Mouse (Mus musculus): ENCODE measurements around the gene Tmod2.

The Tmod2 gene

GRCm38 (mm10) chr9:75600166-75600934 lies 10.8 kb downstream of the Tmod2 start:
- DNase-seq (ENCODE audit: low read depth): no peak

GRCm38 (mm10) chr9:75599191-75599841 lies 11.8 kb downstream of the Tmod2 start:
- no peak for DNase-seq (ENCODE audit: low read depth)

GRCm38 (mm10) chr9:75597596-75597995 lies 13.5 kb downstream of the Tmod2 start:
- DNase-seq (ENCODE audit: low read depth): no peak

GRCm38 (mm10) chr9:75597036-75597435 lies 14.1 kb downstream of the Tmod2 start:
- DNase-seq (ENCODE audit: low read depth): no peak

- DNase-seq (ENCODE audit: low read depth): peak; percentile 27
These were observed 17.6 kb downstream of the Tmod2 start for GRCm38 (mm10) chr9:75593481-75593880.

- no peak for DNase-seq (ENCODE audit: low read depth)
These were observed 21.0 kb downstream of the Tmod2 start for GRCm38 (mm10) chr9:75589850-75590790.

DNA sequence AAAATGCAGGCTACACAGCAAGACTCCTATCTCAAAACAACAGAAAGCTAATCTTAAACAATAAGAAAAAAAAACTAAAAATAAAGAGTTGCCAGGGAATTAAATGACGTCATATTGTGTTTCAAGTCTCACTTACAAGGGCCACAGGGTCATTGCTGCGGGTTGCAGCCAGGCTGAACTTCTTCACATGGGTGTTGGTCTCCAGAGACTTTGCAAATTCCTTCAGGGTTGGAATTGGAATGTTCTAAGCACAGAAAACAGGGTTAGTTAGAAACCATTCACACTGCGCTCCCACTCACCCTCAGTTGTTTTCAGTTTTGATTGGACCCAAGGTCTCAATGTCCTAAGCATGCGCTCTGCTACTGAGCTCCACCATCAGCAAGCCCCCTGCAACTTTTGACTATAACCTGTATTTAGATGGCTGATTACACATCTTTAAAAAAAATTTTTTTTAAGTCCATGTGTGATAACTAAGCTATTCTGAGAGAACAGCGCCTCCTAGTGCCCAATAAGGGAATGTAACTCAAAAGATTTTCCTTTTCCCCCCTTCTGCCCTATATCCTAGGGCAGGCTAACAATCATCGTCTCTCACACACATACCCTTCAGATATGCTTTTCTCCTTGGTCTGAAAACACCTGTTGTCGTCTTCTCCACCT lies 29.3 kb downstream of the Tmod2 start:
- peak; percentile 70 for DNase-seq (ENCODE audit: low read depth)

- no peak for DNase-seq (ENCODE audit: low read depth)
These were observed 31.8 kb downstream of the Tmod2 start for GRCm38 (mm10) chr9:75579321-75579720.

GRCm38 (mm10) chr9:75571036-75571942 lies 39.8 kb downstream of the Tmod2 start:
- no peak for DNase-seq (ENCODE audit: low read depth)

DNA sequence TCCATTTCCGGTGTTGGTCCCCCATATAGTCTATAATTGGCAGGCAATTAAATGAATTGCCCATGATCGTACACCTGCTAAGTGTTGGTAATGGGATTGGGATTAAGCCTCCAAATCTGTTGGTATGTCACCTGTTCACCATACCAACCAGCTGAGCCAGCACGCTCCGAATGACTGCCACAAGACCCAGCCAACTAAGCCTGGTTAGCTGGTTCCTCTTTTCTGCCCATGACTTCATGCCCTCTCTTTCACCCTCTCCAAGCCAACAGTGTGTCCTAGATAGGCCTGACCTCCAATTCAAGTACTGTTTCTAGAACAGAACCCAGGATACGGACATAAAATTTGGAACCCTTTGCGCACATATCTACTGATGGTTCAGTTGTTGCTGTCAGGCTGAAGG lies 42.7 kb downstream of the Tmod2 start:
- no peak for DNase-seq (ENCODE audit: low read depth)

- DNase-seq (ENCODE audit: low read depth): no peak
These were observed 46.2 kb downstream of the Tmod2 start for GRCm38 (mm10) chr9:75564892-75565291.

DNA sequence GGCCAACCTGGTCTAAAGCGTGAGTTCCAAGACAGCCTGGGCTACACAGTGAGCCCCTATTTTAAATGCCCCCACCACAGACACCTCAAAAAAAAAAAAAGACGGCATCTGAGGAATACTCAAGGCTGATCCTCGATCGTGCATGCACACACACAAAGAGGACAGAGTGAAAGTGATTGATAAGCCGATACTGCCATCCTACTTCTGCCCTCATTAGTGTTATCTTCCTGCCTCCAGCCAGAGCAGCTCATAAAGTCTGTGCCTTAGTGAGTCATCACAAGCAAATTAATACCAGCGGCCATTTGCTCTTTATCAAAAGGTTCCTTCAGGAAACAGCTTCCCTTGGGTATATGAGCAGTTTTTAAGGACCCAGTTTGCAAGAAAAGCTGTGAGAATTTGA lies 47.5 kb downstream of the Tmod2 start:
- DNase-seq (ENCODE audit: low read depth): no peak

- DNase-seq (ENCODE audit: low read depth): no peak
These were observed 47.9 kb downstream of the Tmod2 start for GRCm38 (mm10) chr9:75563176-75563575.

- no peak for DNase-seq (ENCODE audit: low read depth)
These were observed 50.0 kb downstream of the Tmod2 start for GRCm38 (mm10) chr9:75561040-75561669.

DNA sequence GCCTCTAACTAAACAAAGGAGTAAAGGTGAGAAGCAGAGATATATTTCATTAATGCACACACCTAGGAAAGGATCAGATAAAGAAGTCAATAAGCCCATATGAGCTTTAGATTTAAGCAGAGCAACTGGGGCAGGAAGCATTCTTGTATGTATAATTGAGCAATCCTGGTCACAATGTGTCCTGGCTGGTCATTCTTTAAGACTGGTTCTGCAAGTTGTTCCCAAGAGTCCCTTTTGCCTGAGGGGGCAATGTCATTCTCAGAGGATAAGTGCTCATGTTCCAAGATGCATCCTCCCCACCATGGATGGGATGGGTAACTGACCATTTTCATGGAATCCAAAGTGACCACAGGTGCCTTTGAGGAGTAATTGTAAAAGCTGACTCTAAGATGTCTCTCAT lies 50.8 kb downstream of the Tmod2 start:
- no peak for DNase-seq (ENCODE audit: low read depth)

DNA sequence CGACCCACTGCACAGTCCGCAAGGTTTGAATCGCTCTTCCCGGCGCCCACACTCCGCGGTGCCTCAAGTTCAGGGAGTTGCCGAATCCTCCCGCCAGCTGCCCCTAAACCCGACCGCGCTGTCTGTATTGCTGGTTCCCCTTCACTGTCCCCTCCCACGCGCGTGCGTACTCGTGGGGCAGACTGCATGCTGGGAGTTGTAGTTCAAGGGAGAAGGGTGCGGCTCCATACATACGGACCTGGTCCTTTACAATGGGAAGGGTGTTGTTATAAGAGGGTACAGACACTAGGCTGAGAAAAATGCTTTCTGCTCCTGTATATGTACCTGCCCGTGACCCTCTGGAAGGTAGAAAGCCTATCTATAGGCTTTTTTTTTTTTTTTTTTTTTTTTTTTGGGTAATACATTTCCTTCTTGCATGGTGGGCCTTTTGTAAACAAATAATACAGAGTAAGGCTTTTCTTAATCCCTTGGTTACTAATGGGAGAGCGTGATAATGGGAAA lies 51.6 kb downstream of the Tmod2 start, which contains the start of gene Tmod3:
Gene Tmod3 (minus strand): TSS at position 146 of the 501 bp plus-strand sequence.
- peak; percentile 95 for DNase-seq (ENCODE audit: low read depth)

DNA sequence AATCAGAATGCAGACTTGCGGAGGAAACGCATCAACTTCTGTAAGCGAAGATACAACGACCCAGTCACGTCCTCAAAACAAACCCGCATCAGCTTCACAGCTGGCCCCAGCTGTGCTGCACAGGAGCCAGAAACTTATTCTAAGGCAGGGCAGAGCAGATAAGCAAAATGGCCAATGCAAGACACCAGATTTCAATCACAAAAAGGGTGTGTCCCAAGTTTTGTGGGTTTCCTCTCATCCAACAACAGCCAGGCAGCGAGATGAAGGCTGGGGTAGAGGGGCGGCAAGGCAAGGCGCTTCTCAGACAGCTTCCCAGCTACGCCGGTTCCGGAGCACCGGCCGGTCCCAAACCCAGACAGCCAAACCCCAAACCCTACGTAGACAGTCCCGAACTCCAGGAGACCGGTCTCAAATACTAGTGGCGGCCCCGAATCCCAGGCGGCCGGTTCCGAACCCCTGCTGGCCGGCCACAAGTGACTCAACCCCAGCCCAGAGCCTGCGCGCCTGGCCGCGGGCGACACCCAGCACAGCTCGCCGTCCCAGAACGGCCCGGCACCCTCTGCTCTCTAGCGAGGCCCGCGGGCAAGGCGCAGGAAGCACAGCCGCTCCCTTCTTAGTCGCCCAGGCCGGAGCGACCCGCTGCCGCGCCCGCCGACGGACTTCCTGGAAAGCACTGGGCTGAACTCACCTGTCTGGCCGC lies 52.2 kb downstream of the Tmod2 start:
- DNase-seq (ENCODE audit: low read depth): no peak

DNA sequence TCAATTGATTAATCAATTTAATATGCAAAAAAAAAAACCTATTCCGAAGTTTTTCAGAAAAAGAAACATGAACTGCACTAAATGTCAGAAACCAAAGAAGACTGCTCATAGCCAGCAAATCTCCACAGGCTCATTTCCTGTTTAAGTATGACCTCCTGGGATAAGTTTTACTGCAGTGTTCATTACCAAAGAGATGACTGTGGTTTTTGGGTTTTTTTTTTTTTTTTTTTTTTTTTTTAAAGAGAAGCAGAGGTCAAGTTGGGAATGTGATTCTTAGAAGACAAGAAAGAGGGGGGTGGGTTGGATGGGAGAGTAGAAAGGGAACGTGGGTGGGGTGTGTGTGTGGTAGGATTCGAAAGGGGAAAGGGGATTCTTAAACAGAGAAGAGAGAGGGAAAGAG lies 52.8 kb downstream of the Tmod2 start:
- no peak for DNase-seq (ENCODE audit: low read depth)

- no peak for DNase-seq (ENCODE audit: low read depth)
These were observed 57.4 kb downstream of the Tmod2 start for GRCm38 (mm10) chr9:75553719-75554118.

GRCm38 (mm10) chr9:75551342-75551741 lies 59.8 kb downstream of the Tmod2 start:
- no peak for DNase-seq (ENCODE audit: low read depth)
